ENCODE assay signal across 21 mouse cellular contexts in the genomic region with DNA sequence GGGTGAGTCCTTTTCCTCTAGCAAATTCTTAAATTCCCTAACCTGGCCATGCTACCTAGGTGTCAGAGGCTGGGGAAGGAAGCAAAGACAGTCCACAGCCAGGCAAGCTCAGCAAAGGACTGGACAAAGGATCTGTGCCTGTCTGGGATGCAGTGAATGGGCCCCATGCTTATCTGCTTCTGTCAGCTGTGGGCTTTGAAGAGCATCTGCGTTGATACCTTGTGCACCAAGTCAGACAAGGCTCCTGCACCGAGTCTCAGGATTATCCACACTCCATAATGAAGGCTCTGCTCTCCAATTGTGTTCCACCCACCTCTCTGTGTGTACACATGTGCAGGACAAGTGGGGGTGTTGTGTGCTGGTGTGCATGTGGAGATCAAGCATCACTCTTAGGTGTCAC.
A peak's percentile ranks its signal among the peaks of the same experiment; 100 is the strongest.
DNase-seq lines count a peak whose midpoint lies in the region; ATAC-seq and TF ChIP-seq lines count a peak whose summit lies in the region.
"Had no signal": no experiment of that assay in that cellular context is flagged by ENCODE, and none has a peak within 500 bp of the region (broad histone marks: within the 10 kb centered on the region; RNA-seq: fewer than 3 reads in every experiment).

No protein-coding gene starts in this region.

- no peaks in the 10 kb centered on the region for H3K36me3 ChIP-seq in midbrain, embryonic 13.5 days
- no peaks in the 10 kb centered on the region for H3K36me3 ChIP-seq in midbrain, embryonic 11.5 days (ENCODE audit: control insufficient read depth, insufficient read depth, low read length)
- H3K36me3 ChIP-seq in midbrain, embryonic 16.5 days (ENCODE audit: control insufficient read depth, insufficient read depth, low read length) = no peaks in the 10 kb centered on the region
- H3K36me3 ChIP-seq in thymus, adult 2 months (ENCODE audit: control insufficient read depth, insufficient read depth, low read length) = no peaks in the 10 kb centered on the region
- H3K36me3 ChIP-seq: embryonic facial prominence, embryonic 10.5 days; embryonic facial prominence, embryonic 12.5 days; forebrain, embryonic 15.5 days; G1E had no signal

- H3K4me3 ChIP-seq in midbrain, embryonic 13.5 days (replicated peaks) = no peak overlapping the region
- H3K4me3 ChIP-seq in midbrain, embryonic 11.5 days (ENCODE audit: low read depth, low read length) = no peak overlapping the region
- no peak overlapping the region for H3K4me3 ChIP-seq in midbrain, embryonic 16.5 days (ENCODE audit: low read depth, low read length)
- no peak overlapping the region for H3K4me3 ChIP-seq in thymus, adult 2 months (ENCODE audit: control insufficient read depth, insufficient read depth, low read length)
- no peak overlapping the region for H3K4me3 ChIP-seq in layer of hippocampus, adult 2 months
- H3K4me3 ChIP-seq: embryonic facial prominence, embryonic 10.5 days; embryonic facial prominence, embryonic 12.5 days; forebrain, embryonic 13.5 days; forebrain, embryonic 15.5 days had no signal

- peak overlapping the region; percentile 44; the same call in 1 of the 2 replicates for H3K27ac ChIP-seq in midbrain, embryonic 13.5 days
- H3K27ac ChIP-seq in midbrain, embryonic 11.5 days (ENCODE audit: low read depth, low read length) = no peak overlapping the region
- H3K27ac ChIP-seq in midbrain, embryonic 16.5 days (ENCODE audit: low read length) = peak overlapping the region; percentile 64
- H3K27ac ChIP-seq in thymus, adult 2 months (ENCODE audit: control insufficient read depth, insufficient read depth, low read length) = no peak overlapping the region
- H3K27ac ChIP-seq in layer of hippocampus, adult 2 months = no peak overlapping the region
- H3K27ac ChIP-seq: embryonic facial prominence, embryonic 10.5 days; embryonic facial prominence, embryonic 12.5 days; forebrain, embryonic 13.5 days; forebrain, embryonic 15.5 days had no signal

- no peak for TF ChIP-seq POLR2A in brain, embryonic 14.5 days (IDR thresholded peaks at IDR 0.05; ENCODE audit: borderline replicate concordance, extremely low read depth, insufficient read depth, insufficient read length, poor library complexity, severe bottlenecking)
- TF ChIP-seq POLR2A in thymus, adult 2 months (IDR thresholded peaks at IDR 0.05; ENCODE audit: control insufficient read depth, extremely low read depth, insufficient read depth, low read length, poor library complexity) = no peak

- no peak overlapping the region for H3K9ac ChIP-seq in midbrain, embryonic 13.5 days (replicated peaks)
- H3K9ac ChIP-seq in midbrain, embryonic 11.5 days (ENCODE audit: low read length) = no peak overlapping the region
- no peak overlapping the region for H3K9ac ChIP-seq in midbrain, embryonic 16.5 days (ENCODE audit: low read depth, low read length)
- H3K9ac ChIP-seq: embryonic facial prominence, embryonic 12.5 days; forebrain, embryonic 13.5 days; forebrain, embryonic 15.5 days; forebrain, postnatal 0 days had no signal

- no peak for TF ChIP-seq CTCF in brain, embryonic 14.5 days (IDR thresholded peaks at IDR 0.05; ENCODE audit: borderline replicate concordance, extremely low read depth, insufficient read depth, insufficient read length)
- TF ChIP-seq CTCF in thymus, adult 2 months (IDR thresholded peaks at IDR 0.05; ENCODE audit: borderline replicate concordance, control insufficient read depth, extremely low read depth, insufficient read depth, low read length, poor library complexity) = no peak
- TF ChIP-seq CTCF in layer of hippocampus, adult 2 months (conservative IDR thresholded peaks at IDR 0.05) = no peak

- no peak for DNase-seq in midbrain, embryonic 11.5 days (ENCODE audit: low spot score, missing footprints)
- DNase-seq in brain, embryonic 14.5 days (ENCODE audit: low read depth) = peak; percentile 50
- no peak for DNase-seq in thymus, adult 2 months
- no peak for DNase-seq in layer of hippocampus, adult 2 months (ENCODE audit: low spot score in 2 of 2)
- DNase-seq: adrenal gland, postnatal 25 days; B cell, adult 2 months; cerebellum, adult 11-12 months; cerebellum, adult 2 months; cerebellum, adult 9-10 months; cerebellum, postnatal 10 days; cerebellum, postnatal 25 days; forebrain, postnatal 0 days had no signal

- H3K27me3 ChIP-seq in midbrain, embryonic 13.5 days = no peaks in the 10 kb centered on the region
- H3K27me3 ChIP-seq in midbrain, embryonic 11.5 days (ENCODE audit: control insufficient read depth, insufficient read depth, low read length) = no peaks in the 10 kb centered on the region
- H3K27me3 ChIP-seq in midbrain, embryonic 16.5 days (ENCODE audit: control insufficient read depth, insufficient read depth, low read depth, low read length) = no peaks in the 10 kb centered on the region
- H3K27me3 ChIP-seq in thymus, adult 2 months (ENCODE audit: control insufficient read depth, insufficient read depth, low read length) = no peaks in the 10 kb centered on the region
- H3K27me3 ChIP-seq: embryonic facial prominence, embryonic 12.5 days; forebrain, embryonic 13.5 days; forebrain, embryonic 15.5 days; Patski had no signal

- WGBS in midbrain, embryonic 13.5 days = 72% methylated on average over 2 of the region's 2 CpGs
- 64% methylated on average over 2 of the region's 2 CpGs for WGBS in midbrain, embryonic 11.5 days
- 60% methylated on average over 2 of the region's 2 CpGs for WGBS in midbrain, embryonic 16.5 days
- 75% methylated on average over 2 of the region's 2 CpGs for WGBS in thymus, adult 2 months

- no peak overlapping the region for H3K4me2 ChIP-seq in midbrain, embryonic 13.5 days (replicated peaks)
- H3K4me2 ChIP-seq in midbrain, embryonic 11.5 days = no peak overlapping the region
- no peak overlapping the region for H3K4me2 ChIP-seq in midbrain, embryonic 16.5 days (ENCODE audit: low read length)
- H3K4me2 ChIP-seq: embryonic facial prominence, embryonic 12.5 days; forebrain, embryonic 13.5 days; forebrain, embryonic 15.5 days had no signal

- ATAC-seq in midbrain, embryonic 13.5 days = peak; percentile 77
- ATAC-seq in midbrain, embryonic 11.5 days (ENCODE audit: low FRiP score) = no peak
- ATAC-seq in midbrain, embryonic 16.5 days = peak; percentile 64
- ATAC-seq: CD4-positive, CD25-positive, alpha-beta regulatory T cell, adult 4 months; forebrain, embryonic 13.5 days; forebrain, embryonic 15.5 days; forebrain, postnatal 0 days; Patski had no signal

- no peaks in the 10 kb centered on the region for H3K9me3 ChIP-seq in midbrain, embryonic 13.5 days
- H3K9me3 ChIP-seq in midbrain, embryonic 11.5 days (ENCODE audit: control insufficient read depth, low read length) = no peaks in the 10 kb centered on the region
- H3K9me3 ChIP-seq in midbrain, embryonic 16.5 days (replicated peaks; ENCODE audit: control insufficient read depth, low read length, poor library complexity, severe bottlenecking) = no peaks in the 10 kb centered on the region
- H3K9me3 ChIP-seq: embryonic facial prominence, embryonic 10.5 days; embryonic facial prominence, embryonic 12.5 days; forebrain, embryonic 13.5 days; forebrain, embryonic 15.5 days had no signal

- peaks cover 8% of the 10 kb centered on the region for H3K4me1 ChIP-seq in midbrain, embryonic 13.5 days (replicated peaks)
- H3K4me1 ChIP-seq in midbrain, embryonic 11.5 days (ENCODE audit: control insufficient read depth, insufficient read depth, low read length) = no peaks in the 10 kb centered on the region
- 0 out of 2 replicates have a peak, but pooled peaks cover 2% of the 10 kb centered on the region for H3K4me1 ChIP-seq in midbrain, embryonic 16.5 days (ENCODE audit: control insufficient read depth, insufficient read depth, low read length)
- no peaks in the 10 kb centered on the region for H3K4me1 ChIP-seq in thymus, adult 2 months (replicated peaks; ENCODE audit: control insufficient read depth, insufficient read depth, low read length)
- H3K4me1 ChIP-seq: embryonic facial prominence, embryonic 12.5 days; forebrain, embryonic 15.5 days had no signal

Comparison
In these comparisons a context has a peak if more than half of its experiments do, and no peak if none do; other contexts are left out.
1. H3K27ac ChIP-seq: peak in midbrain, embryonic 13.5 days (single experiment) and midbrain, embryonic 16.5 days (single experiment); none in midbrain, embryonic 11.5 days (single experiment), thymus, adult 2 months (single experiment) and layer of hippocampus, adult 2 months (single experiment).